Mouse (Mus musculus): ENCODE measurements around the gene Gm10644.
A peak's percentile ranks its signal among the peaks of the same experiment; 100 is the strongest.

Gm10644 gene

GRCm38 (mm10) chr8:83896461-83896860, 58.5 kb downstream of the Gm10644 start:
- DNase-seq (ENCODE audit: low spot score), result no peak

GRCm38 (mm10) chr8:83895894-83896293, 59.1 kb downstream of the Gm10644 start:
- peak; percentile 75 for DNase-seq (ENCODE audit: low spot score)

- DNase-seq (ENCODE audit: low spot score), result peak; percentile 80
Measured at GRCm38 (mm10) chr8:83893915-83894314, 61.1 kb downstream of the Gm10644 start.

GRCm38 (mm10) chr8:83892061-83892460, 62.9 kb downstream of the Gm10644 start:
- no peak for DNase-seq (ENCODE audit: low spot score)

GRCm38 (mm10) chr8:83888409-83888808, 66.6 kb downstream of the Gm10644 start:
- DNase-seq (ENCODE audit: low spot score), result no peak
